Mouse (Mus musculus) hindbrain, embryonic 14.5 days (tissue): Measurements from ENCODE around the gene Tuba1a. TPM values are rescaled to one million over a fixed set of nuclear protein-coding genes. Genes with fewer than 3 reads are reported as not detected.

Experiments used
- ATAC-seq: fragments of 200-750 bp; cut with Nextera tagmentation; 2 replicates; pipeline ENCODE4 v1.8.0; 2017; ENCODE audit warnings: moderate number of reproducible peaks, mild to moderate bottlenecking, moderate TSS enrichment, moderate library complexity; ENCODE audit not compliant: low FRiP score
- DNase-seq: peaks from one replicate; pipeline ENCODE4 v3.0.0-alpha.2; 2015; ENCODE audit warnings: low spot score
- H3K27ac ChIP-seq: fragments of 300-500 bp; sonication (generic); 2 replicates; pipeline ENCODE4 v1.5.1; 2014; ENCODE audit warnings: mild to moderate bottlenecking, moderate library complexity
- H3K27me3 ChIP-seq: fragments of 300-500 bp; sonication (generic); 2 replicates; pipeline ENCODE4 v1.6.1; 2014; ENCODE audit warnings: mild to moderate bottlenecking, low read length, mixed read lengths; ENCODE audit not compliant: control insufficient read depth, insufficient read depth
- H3K36me3 ChIP-seq: fragments of 300-500 bp; sonication (generic); replicated peaks from 2 replicates; pipeline ENCODE4 v1.6.1; 2014; ENCODE audit not compliant: control insufficient read depth, insufficient read depth
- H3K4me1 ChIP-seq: fragments of 300-500 bp; sonication (generic); replicated peaks from 2 replicates; pipeline ENCODE4 v1.6.1; 2014; ENCODE audit warnings: antibody characterized with exemption, low read length, mixed read lengths; ENCODE audit not compliant: control insufficient read depth, insufficient read depth
- H3K4me2 ChIP-seq: fragments of 300-500 bp; sonication (generic); replicated peaks from 2 replicates; pipeline ENCODE4 v1.6.1; 2014; ENCODE audit warnings: mild to moderate bottlenecking, moderate library complexity
- H3K4me3 ChIP-seq: fragments of 300-500 bp; sonication (generic); replicated peaks from 2 replicates; pipeline ENCODE4 v1.5.1; 2014; ENCODE audit warnings: mild to moderate bottlenecking, low read length
- H3K9ac ChIP-seq: fragments of 300-500 bp; sonication (generic); 2 replicates; pipeline ENCODE4 v1.6.1; 2014
- H3K9me3 ChIP-seq: fragments of 300-500 bp; sonication (generic); 2 replicates; pipeline ENCODE4 v1.6.1; 2016; ENCODE audit warnings: low read length; ENCODE audit not compliant: control insufficient read depth
- WGBS: fragments of 180-500 bp; shearing (Covaris S2); extraction: QIAGEN DNeasy Blood & Tissue Kit; methylation state at CpG from one replicate; pipeline ENCODE4 v1.1.7; 2014; 5-methylcytosine and 5-hydroxymethylcytosine counted together
- polyA plus RNA-seq: library from polyadenylated mRNA; unstranded; fragments of >200 nt; fragmentation: Nextera tagmentation; extraction: Ambion mirVana; gene quantifications from 2 replicates; pipeline ENCODE4 v1.2.1, GENCODE M21; 2014

The Tuba1a gene
- polyA plus RNA-seq, 1 experiment from 2014 or later = 14,408 TPM

DNA sequence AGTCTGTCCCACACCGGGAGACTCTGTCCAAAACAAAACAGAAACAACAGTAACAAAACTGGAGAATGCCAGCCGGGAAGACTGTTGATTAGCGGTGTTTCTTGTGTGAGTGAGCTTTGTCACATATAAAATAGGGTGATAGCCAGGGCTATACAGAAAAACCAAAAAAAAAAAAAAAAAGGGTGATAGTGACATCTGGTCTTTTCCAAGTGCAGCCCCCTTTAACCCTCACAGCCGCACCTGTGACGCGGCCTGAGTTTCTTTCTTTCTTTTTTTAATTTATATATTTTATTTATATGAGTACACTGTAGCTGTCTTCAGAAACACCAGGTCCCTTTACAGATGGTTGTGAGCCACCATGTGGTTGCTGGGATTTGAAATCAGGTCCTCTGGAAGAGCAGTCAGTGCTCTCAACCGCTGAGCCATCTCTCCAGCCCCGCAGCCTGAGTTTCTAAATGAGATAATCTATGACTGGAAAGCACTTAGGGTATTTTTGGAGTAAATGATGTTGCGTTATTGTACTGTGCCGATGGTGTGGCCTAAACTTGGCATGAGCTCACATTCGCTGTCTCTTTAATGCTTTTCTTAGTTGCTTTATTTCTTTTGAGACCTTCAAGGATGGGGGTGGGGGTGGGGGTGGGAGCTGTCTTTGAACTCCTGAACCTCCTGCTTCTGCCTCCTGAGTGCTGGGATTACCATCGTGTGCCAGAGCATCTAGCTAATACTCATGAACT is 32.6 kb upstream of the Tuba1a start:
- Histone ChIP-seq H3K27me3 (no peaks in the 10 kb centered on the region), H3K4me2 (peak overlapping the region; percentile 91), H3K36me3 (no peaks in the 10 kb centered on the region), H3K4me3 (peak overlapping the region; percentile 38), H3K27ac (peak overlapping the region; percentile 94), H3K9ac (peak overlapping the region; percentile 67), H3K9me3 (no peaks in the 10 kb centered on the region), H3K4me1 (peaks cover 59% of the 10 kb centered on the region)
- DNase-seq (peak; percentile 59), ATAC-seq (no peak)
- WGBS = 11% methylated on average over 12 of the region's 12 CpGs

DNA sequence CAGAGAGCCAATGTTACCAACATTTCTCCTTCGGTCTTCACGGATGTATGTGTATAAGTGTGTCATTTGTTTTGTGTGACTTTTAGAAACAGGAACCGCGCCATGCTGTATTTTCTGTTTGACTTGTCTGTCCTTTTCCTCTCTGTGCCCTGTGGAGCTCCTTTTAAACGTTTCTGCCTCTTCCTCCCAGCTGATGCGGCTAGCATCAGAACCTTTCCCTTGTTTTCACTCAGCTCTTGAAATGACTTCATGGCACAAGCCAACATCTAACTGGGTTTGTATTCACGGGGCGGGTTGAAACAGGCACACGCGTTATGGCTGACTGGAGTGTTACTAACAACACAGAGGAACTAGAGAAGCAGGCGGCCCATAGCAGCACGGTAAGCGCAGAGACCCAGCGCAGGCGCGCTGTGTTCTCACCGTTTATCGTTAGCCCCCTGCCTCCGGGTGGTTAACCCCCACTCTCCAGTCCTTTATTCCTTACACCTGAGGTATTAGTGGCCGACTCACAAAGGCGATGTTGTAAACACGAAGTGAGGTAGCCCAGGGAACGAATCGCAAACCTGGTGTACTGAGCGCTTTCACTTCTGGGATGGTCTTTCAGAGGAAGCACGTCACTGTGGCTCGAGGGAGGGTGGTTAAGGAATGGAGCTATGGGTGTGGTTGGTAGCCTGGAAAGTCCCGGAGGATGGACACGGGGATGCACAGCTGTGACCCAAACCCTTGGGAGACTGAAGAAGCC is 31.9 kb upstream of the Tuba1a start:
- H3K36me3 ChIP-seq = no peaks in the 10 kb centered on the region
- H3K27ac ChIP-seq = peak overlapping the region; percentile 94
- DNase-seq (peak; percentile 82), ATAC-seq (peak; percentile 79)
- WGBS = under 1% methylated on average over 29 of the region's 29 CpGs
- H3K4me1 ChIP-seq = peaks cover 52% of the 10 kb centered on the region
- H3K27me3 ChIP-seq = no peaks in the 10 kb centered on the region
- H3K9ac ChIP-seq = peak overlapping the region; percentile 67
- H3K9me3 ChIP-seq = no peaks in the 10 kb centered on the region
- peak overlapping the region; percentile 38 for H3K4me3 ChIP-seq
- H3K4me2 ChIP-seq = peak overlapping the region; percentile 91

DNA sequence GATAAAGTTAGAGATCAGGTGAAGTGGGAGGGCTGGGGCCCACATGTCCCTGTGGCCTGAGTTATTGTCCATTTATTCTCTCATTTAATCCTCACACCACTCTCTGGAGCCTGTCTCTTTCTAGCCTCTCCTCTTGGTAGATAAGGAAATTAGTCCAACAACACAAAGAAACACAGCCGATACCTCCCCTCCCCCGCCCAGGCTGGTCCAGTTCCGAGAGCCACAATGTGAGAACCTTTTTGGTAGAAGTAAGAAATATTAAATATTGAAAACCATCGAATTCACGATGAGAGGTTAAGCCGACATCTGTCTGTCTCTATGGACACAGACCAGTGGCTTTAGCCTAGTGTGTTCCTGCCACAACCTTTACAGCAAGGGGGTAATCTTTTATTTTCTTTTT is 31.2 kb upstream of the Tuba1a start:
- ATAC-seq (no peak), DNase-seq (peak; percentile 65)
- H3K9ac ChIP-seq = peak overlapping the region; percentile 67
- H3K9me3 ChIP-seq = no peaks in the 10 kb centered on the region
- 13% methylated on average over 6 of the region's 6 CpGs for WGBS
- H3K4me3 ChIP-seq = peak overlapping the region; percentile 38
- H3K4me2 ChIP-seq = peak overlapping the region; percentile 91
- peaks cover 52% of the 10 kb centered on the region for H3K4me1 ChIP-seq
- H3K36me3 ChIP-seq = no peaks in the 10 kb centered on the region
- H3K27me3 ChIP-seq = no peaks in the 10 kb centered on the region
- H3K27ac ChIP-seq = peak overlapping the region; percentile 94

DNA sequence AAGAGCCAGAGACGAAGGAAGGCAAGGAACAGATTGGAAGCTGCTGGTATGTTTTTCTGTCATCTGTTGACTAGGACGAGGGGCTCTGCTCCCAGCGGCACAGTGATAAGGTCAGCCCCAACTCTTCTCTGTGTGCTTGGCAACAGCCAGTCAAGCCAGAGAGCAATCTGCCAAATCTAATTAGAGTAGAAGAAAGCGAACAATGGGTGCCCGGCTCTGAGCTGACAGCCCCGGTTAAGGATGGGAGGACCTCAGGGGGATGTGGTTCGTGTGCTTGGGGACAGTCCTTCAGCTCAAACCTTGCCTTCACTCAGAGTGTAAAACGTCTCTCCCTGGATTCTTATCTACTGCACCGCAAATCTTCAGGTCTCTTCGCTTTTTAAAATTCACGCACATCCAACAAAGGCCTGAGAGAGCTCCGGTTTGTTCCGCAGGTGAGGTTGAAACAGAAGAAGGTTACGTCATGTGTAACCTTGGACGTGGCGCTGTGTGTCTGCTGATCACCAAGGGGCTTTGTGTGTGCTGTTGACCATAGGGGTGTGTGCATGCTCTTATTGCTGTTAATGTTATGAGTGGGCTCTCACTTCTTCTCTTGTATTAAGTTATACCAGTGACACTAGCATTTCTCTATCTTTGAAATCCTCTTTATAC is 30.1 kb upstream of the Tuba1a start:
- Histone ChIP-seq H3K27me3 (no peaks in the 10 kb centered on the region), H3K27ac (peak overlapping the region; percentile 94), H3K9me3 (no peaks in the 10 kb centered on the region), H3K4me1 (peaks cover 46% of the 10 kb centered on the region), H3K4me2 (peak overlapping the region; percentile 91), H3K4me3 (peak overlapping the region; percentile 38), H3K36me3 (no peaks in the 10 kb centered on the region), H3K9ac (peak overlapping the region; percentile 67)
- DNase-seq (peak; percentile 79), ATAC-seq (peak; percentile 72)
- 10% methylated on average over 16 of the region's 16 CpGs for WGBS

DNA sequence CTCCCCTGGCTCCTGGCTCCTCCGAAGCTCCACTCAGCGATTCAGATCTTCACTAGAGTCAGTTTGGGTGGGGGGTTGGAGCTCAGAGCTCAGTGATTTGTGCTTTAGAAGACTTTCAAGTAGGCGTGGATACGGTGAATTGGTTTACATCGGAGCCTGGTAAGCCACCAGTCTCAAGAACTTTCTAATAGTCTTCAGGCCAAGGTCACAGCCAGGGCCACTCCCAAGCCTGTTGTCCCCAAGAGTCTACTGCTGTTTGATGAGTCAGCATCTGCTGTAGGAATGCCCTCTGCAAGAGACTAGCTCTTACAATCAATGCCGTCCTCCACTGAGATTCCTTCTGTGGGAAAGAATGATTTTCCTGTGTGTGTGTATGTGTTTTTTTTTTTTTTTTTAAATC is 28.6 kb upstream of the Tuba1a start:
- Histone ChIP-seq H3K27me3 (no peaks in the 10 kb centered on the region), H3K27ac (peak overlapping the region; percentile 94), H3K9ac (no peak overlapping the region), H3K9me3 (no peaks in the 10 kb centered on the region), H3K4me2 (no peak overlapping the region), H3K4me1 (peaks cover 46% of the 10 kb centered on the region), H3K4me3 (no peak overlapping the region), H3K36me3 (no peaks in the 10 kb centered on the region)
- DNase-seq = no peak
- ATAC-seq = no peak
- WGBS = 56% methylated on average over 6 of the region's 6 CpGs

DNA sequence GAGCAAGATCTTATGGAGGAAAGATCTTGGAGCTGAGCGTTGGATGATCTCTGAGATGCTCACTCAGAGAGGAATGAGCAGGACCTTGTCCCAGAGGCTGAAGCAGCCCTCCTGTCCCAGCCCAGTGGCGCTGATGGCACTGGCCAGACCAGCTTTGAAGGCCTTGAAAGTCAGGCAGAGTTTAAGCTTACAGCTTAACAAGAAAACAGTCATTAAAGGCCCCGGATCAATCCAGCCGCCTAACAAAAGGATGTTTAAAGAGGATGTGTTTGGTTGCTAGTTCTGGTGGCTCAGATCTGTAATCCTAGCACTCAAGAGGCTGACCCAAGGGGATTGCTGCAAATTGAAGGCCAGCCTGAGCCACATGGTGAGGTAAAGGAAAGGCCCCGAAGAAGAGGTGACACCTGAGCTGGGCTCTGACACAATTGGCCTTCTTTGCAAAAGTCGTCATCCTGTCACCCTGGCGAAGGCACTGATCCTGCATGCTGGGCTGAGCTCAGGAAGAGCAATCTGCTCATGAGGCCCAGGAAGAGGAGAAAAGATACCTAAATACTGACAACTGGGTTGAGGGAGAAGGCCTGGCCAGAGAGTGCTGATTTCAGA is 26.6 kb upstream of the Tuba1a start:
- no peaks in the 10 kb centered on the region for H3K36me3 ChIP-seq
- H3K27me3 ChIP-seq = no peaks in the 10 kb centered on the region
- no peak for ATAC-seq
- 0 out of 2 replicates have a peak overlapping the region, but pooled peaks have one; percentile 20 for H3K9ac ChIP-seq
- H3K4me1 ChIP-seq = peaks cover 44% of the 10 kb centered on the region
- DNase-seq = no peak
- H3K4me3 ChIP-seq = no peak overlapping the region
- no peak overlapping the region for H3K4me2 ChIP-seq
- H3K9me3 ChIP-seq = no peaks in the 10 kb centered on the region
- 45% methylated on average over 7 of the region's 7 CpGs for WGBS
- peak overlapping the region; percentile 92 for H3K27ac ChIP-seq

DNA sequence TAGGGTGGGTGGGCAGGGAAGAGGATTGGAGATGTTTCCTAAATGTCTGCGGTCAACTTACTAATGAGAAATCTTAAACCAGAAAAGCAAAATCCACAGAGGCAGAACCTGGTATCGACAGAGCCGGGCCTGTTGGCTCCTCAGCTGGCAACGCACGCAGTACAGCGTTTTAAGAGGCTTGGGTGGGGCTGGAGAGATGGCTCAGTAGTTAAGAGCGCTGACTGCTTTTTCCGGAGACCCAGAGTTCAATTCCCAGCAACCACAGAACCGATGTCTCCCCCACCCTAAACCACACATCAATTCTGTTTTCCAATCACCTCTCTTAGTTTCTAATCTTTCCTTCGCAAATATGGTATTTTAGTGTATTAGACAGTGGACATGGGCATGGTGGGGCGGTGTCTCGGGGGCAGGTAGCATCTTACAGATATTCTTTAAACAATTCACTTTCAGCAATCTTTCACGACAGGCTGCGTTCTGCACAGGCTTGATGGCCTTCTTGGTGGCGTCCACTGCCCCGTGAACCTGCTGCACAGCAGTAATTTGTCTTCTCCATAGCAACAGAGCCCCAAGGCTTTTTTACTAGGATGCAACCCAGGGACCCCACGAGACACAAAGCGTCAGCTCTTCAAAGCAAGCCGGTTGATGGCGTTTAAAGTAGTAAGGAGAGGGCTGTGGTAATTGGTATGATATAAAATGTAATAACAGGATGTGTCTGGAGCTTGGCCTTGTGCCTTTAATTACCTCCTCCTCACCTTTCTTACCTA is 25.1 kb upstream of the Tuba1a start:
- no peaks in the 10 kb centered on the region for H3K27me3 ChIP-seq
- DNase-seq (peak; percentile 61), ATAC-seq (no peak)
- peak overlapping the region; percentile 52 for H3K9ac ChIP-seq
- no peaks in the 10 kb centered on the region for H3K9me3 ChIP-seq
- peak overlapping the region; percentile 92 for H3K27ac ChIP-seq
- no peaks in the 10 kb centered on the region for H3K36me3 ChIP-seq
- H3K4me1 ChIP-seq = peaks cover 44% of the 10 kb centered on the region
- whole genome bisulfite sequencing = 33% methylated on average over 20 of the region's 20 CpGs
- peak overlapping the region; percentile 47 for H3K4me2 ChIP-seq
- peak overlapping the region; percentile 7 for H3K4me3 ChIP-seq

DNA sequence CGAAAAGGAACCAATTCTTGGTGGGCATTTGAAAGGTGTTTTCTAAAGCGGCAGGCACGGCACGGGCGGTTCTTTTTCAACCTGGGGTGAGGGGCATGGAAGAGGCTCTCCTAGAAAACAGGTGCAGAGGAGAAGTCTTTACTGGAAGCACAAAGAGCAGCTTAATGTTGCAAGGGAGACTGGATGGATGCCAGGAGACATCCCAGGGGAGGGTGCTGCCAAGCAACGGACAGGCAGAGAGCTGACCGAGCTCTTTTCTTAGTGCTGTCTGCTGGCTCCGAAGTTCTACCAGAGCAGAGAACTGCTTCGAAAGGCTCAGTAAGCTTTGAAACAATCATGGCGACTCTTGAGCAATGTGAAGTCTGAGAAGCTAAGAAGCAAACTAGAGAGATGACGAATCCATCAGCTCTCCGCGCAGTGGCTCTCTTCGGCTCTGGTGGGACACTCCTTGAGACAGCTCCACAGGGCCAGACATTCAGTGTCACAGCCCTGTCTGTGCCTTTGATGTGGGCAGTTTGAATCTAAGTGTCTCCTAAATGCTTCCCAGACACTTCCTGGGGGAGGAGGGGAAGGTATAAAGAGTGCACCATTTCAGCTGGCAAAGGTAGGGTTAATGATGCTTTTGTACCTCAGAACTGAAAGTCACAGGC is 24.4 kb upstream of the Tuba1a start:
- Histone ChIP-seq H3K4me3 (peak overlapping the region; percentile 7), H3K27me3 (no peaks in the 10 kb centered on the region), H3K9ac (peak overlapping the region; percentile 52), H3K9me3 (no peaks in the 10 kb centered on the region), H3K4me2 (peak overlapping the region; percentile 47), H3K4me1 (peaks cover 49% of the 10 kb centered on the region), H3K27ac (peak overlapping the region; percentile 92), H3K36me3 (no peaks in the 10 kb centered on the region)
- 25% methylated on average over 14 of the region's 14 CpGs for WGBS
- DNase-seq (peak; percentile 91), ATAC-seq (peak; percentile 67; the same call in 1 of the 2 replicates)
